Mouse (Mus musculus) embryonic fibroblast, embryonic 13.5 days (primary cell): ENCODE measurements around the gene Mindy4b-ps.

Experiments
- CTCF ChIP-seq: IDR thresholded peaks from 2 replicates; pipeline ENCODE4 v1.5.1; 2011; ENCODE audit warnings: mild to moderate bottlenecking, control low read depth, low read length, moderate library complexity, borderline replicate concordance; ENCODE audit not compliant: insufficient read depth
- POLR2A ChIP-seq: IDR thresholded peaks from 2 replicates; pipeline ENCODE4 v1.6.1; 2011; ENCODE audit warnings: low read depth, mild to moderate bottlenecking, control low read depth, low read length, moderate library complexity

DNA sequence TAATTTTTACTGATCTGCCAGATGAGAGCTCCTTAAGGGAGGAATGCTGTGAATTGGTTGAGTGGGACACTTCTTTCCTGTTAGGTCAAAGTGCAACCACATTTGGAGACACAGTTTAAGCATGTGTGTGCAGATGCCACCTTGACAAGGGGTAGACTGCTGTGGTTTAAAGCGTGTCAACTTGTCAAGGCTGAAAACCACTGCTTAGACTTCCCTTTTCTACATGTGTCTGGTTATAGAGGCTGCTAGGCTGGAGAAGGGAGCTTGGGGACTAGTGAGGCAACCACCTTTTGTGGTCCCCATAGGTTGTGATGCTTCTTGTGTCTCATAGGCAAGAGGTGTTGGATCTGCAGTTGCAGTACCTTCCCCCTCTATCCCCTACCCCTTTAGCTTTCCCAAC is 74.2 kb downstream of the Mindy4b-ps start:
- no peak for TF ChIP-seq POLR2A
- TF ChIP-seq CTCF: no peak
